Comparison of ENCODE assay signal across 23 mouse cellular contexts in genomic region chr5:75799627-75800026, GRCm38 (mm10).
A peak's percentile ranks its signal among the peaks of the same experiment; 100 is the strongest.
DNase-seq lines count a peak whose midpoint lies in the region; ATAC-seq and TF ChIP-seq lines count a peak whose summit lies in the region.
"Had no signal": no experiment of that assay in that cellular context is flagged by ENCODE, and none has a peak within 500 bp of the region (broad histone marks: within the 10 kb centered on the region; RNA-seq: fewer than 3 reads in every experiment).

No protein-coding gene starts in this region.

- ATAC-seq in forebrain, embryonic 14.5 days: no peak
- ATAC-seq in forebrain, embryonic 15.5 days (replicated peaks): no peak
- no peak for ATAC-seq in liver, embryonic 12.5 days
- no peak for ATAC-seq in stomach, embryonic 16.5 days (ENCODE audit: insufficient read depth, low FRiP score)
- no peak for ATAC-seq in stomach, postnatal 0 days (ENCODE audit: low FRiP score, low TSS enrichment)
- ATAC-seq: inflammation-experienced regulatory T-cells, adult 6 months had no signal

- 56% methylated on average over 4 of the region's 4 CpGs for WGBS in forebrain, embryonic 14.5 days
- WGBS in forebrain, embryonic 15.5 days: 53% methylated on average over 4 of the region's 4 CpGs
- WGBS in liver, adult 2 months: 18% methylated on average over 4 of the region's 4 CpGs
- whole genome bisulfite sequencing in liver, embryonic 12.5 days (ENCODE audit: insufficient replicate concordance): 62% methylated on average over 4 of the region's 4 CpGs
- WGBS in stomach, embryonic 16.5 days: 65% methylated on average over 4 of the region's 4 CpGs
- WGBS in stomach, postnatal 0 days: 59% methylated on average over 4 of the region's 4 CpGs

- no peaks in the 10 kb centered on the region for H3K79me2 ChIP-seq in liver, adult 2 months (ENCODE audit: control insufficient read depth, insufficient read depth, low read length)

- TF ChIP-seq EP300 in stomach, postnatal 0 days (optimal IDR thresholded peaks at IDR 0.05): no peak

- no peaks in the 10 kb centered on the region for H3K9me3 ChIP-seq in forebrain, embryonic 14.5 days (replicated peaks; ENCODE audit: control insufficient read depth, low read length)
- no peaks in the 10 kb centered on the region for H3K9me3 ChIP-seq in forebrain, embryonic 15.5 days
- H3K9me3 ChIP-seq in liver, embryonic 12.5 days (replicated peaks): no peaks in the 10 kb centered on the region
- no peaks in the 10 kb centered on the region for H3K9me3 ChIP-seq in stomach, embryonic 16.5 days (replicated peaks; ENCODE audit: control insufficient read depth, low read length)
- no peaks in the 10 kb centered on the region for H3K9me3 ChIP-seq in stomach, postnatal 0 days (ENCODE audit: control insufficient read depth, low read length)
- H3K9me3 ChIP-seq: embryonic facial prominence, embryonic 15.5 days; heart, embryonic 15.5 days; limb, embryonic 15.5 days had no signal

- no peak overlapping the region for H3K4me3 ChIP-seq in forebrain, embryonic 14.5 days (ENCODE audit: low read depth, low read length)
- H3K4me3 ChIP-seq in forebrain, embryonic 15.5 days: no peak overlapping the region
- no peak overlapping the region for H3K4me3 ChIP-seq in liver, adult 2 months (ENCODE audit: insufficient read depth, low read depth, low read length)
- no peak overlapping the region for H3K4me3 ChIP-seq in liver, embryonic 12.5 days
- no peak overlapping the region for H3K4me3 ChIP-seq in stomach, embryonic 16.5 days (replicated peaks; ENCODE audit: low read length)
- no peak overlapping the region for H3K4me3 ChIP-seq in stomach, postnatal 0 days (ENCODE audit: low read depth, low read length)
- H3K4me3 ChIP-seq: embryonic facial prominence, embryonic 15.5 days; heart, embryonic 15.5 days; left cerebral cortex, adult 2 months; limb, embryonic 15.5 days; megakaryocyte, embryonic 14.5 days had no signal

- H3K27ac ChIP-seq in forebrain, embryonic 14.5 days (ENCODE audit: low read depth, low read length): no peak overlapping the region
- no peak overlapping the region for H3K27ac ChIP-seq in forebrain, embryonic 15.5 days (replicated peaks)
- no peak overlapping the region for H3K27ac ChIP-seq in liver, adult 2 months (replicated peaks; ENCODE audit: insufficient read depth, low read depth, low read length)
- H3K27ac ChIP-seq in liver, embryonic 12.5 days: no peak overlapping the region
- no peak overlapping the region for H3K27ac ChIP-seq in stomach, embryonic 16.5 days (ENCODE audit: low read length)
- H3K27ac ChIP-seq in stomach, postnatal 0 days (replicated peaks): no peak overlapping the region
- H3K27ac ChIP-seq: embryonic facial prominence, embryonic 15.5 days; heart, embryonic 15.5 days; left cerebral cortex, adult 2 months; limb, embryonic 15.5 days had no signal

- no peak for TF ChIP-seq CTCF in liver, adult 2 months (IDR thresholded peaks at IDR 0.05; ENCODE audit: low read depth, low read length)
- no peak for TF ChIP-seq CTCF in stomach, postnatal 0 days (IDR thresholded peaks at IDR 0.05; ENCODE audit: low read depth)

- H3K4me2 ChIP-seq in forebrain, embryonic 14.5 days (ENCODE audit: low read length): peak overlapping the region; percentile 24
- no peak overlapping the region for H3K4me2 ChIP-seq in forebrain, embryonic 15.5 days (replicated peaks)
- H3K4me2 ChIP-seq in liver, embryonic 12.5 days: no peak overlapping the region
- H3K4me2 ChIP-seq in stomach, embryonic 16.5 days (ENCODE audit: low read depth, low read length): 0 out of 2 replicates have a peak overlapping the region, but pooled peaks have one; percentile 2
- no peak overlapping the region for H3K4me2 ChIP-seq in stomach, postnatal 0 days (replicated peaks; ENCODE audit: low read depth)
- H3K4me2 ChIP-seq: embryonic facial prominence, embryonic 15.5 days; heart, embryonic 15.5 days; limb, embryonic 15.5 days had no signal

- H3K4me1 ChIP-seq in forebrain, embryonic 14.5 days (ENCODE audit: control insufficient read depth, insufficient read depth, low read length): peaks cover 3% of the 10 kb centered on the region; the same call in 1 of the 2 replicates
- H3K4me1 ChIP-seq in forebrain, embryonic 15.5 days: peaks cover 8% of the 10 kb centered on the region; the same call in 1 of the 2 replicates
- no peaks in the 10 kb centered on the region; the same call in 1 of the 2 replicates for H3K4me1 ChIP-seq in liver, adult 2 months (ENCODE audit: control insufficient read depth, insufficient read depth, low read length)
- H3K4me1 ChIP-seq in liver, embryonic 12.5 days: peaks cover 7% of the 10 kb centered on the region; the same call in 1 of the 2 replicates
- no peaks in the 10 kb centered on the region; the same call in 1 of the 2 replicates for H3K4me1 ChIP-seq in stomach, embryonic 16.5 days (ENCODE audit: control insufficient read depth, insufficient read depth, low read length)
- no peaks in the 10 kb centered on the region for H3K4me1 ChIP-seq in stomach, postnatal 0 days (replicated peaks; ENCODE audit: control insufficient read depth, insufficient read depth)
- H3K4me1 ChIP-seq: embryonic facial prominence, embryonic 15.5 days; heart, embryonic 15.5 days; limb, embryonic 15.5 days had no signal

- no peak for TF ChIP-seq POLR2A in liver, adult 2 months (IDR thresholded peaks at IDR 0.05; ENCODE audit: extremely low read depth, insufficient read depth, low read length)

- no peaks in the 10 kb centered on the region; the same call in 1 of the 2 replicates for H3K27me3 ChIP-seq in forebrain, embryonic 14.5 days (replicated peaks; ENCODE audit: control insufficient read depth, insufficient read depth, low read length)
- no peaks in the 10 kb centered on the region for H3K27me3 ChIP-seq in forebrain, embryonic 15.5 days
- H3K27me3 ChIP-seq in liver, adult 2 months (ENCODE audit: control insufficient read depth, insufficient read depth, low read length): no peaks in the 10 kb centered on the region
- H3K27me3 ChIP-seq in liver, embryonic 12.5 days (replicated peaks): no peaks in the 10 kb centered on the region
- H3K27me3 ChIP-seq in stomach, embryonic 16.5 days (ENCODE audit: control insufficient read depth, insufficient read depth, low read length): no peaks in the 10 kb centered on the region
- H3K27me3 ChIP-seq in stomach, postnatal 0 days (ENCODE audit: control insufficient read depth, insufficient read depth, low read length): no peaks in the 10 kb centered on the region
- H3K27me3 ChIP-seq: embryonic facial prominence, embryonic 15.5 days; heart, embryonic 15.5 days; limb, embryonic 15.5 days; megakaryocyte, embryonic 14.5 days had no signal

- no peaks in the 10 kb centered on the region for H3K36me3 ChIP-seq in forebrain, embryonic 14.5 days (ENCODE audit: control insufficient read depth, insufficient read depth, low read length)
- H3K36me3 ChIP-seq in forebrain, embryonic 15.5 days: no peaks in the 10 kb centered on the region
- H3K36me3 ChIP-seq in liver, adult 2 months (ENCODE audit: control insufficient read depth, insufficient read depth, low read length): no peaks in the 10 kb centered on the region
- H3K36me3 ChIP-seq in liver, embryonic 12.5 days: no peaks in the 10 kb centered on the region
- H3K36me3 ChIP-seq in stomach, embryonic 16.5 days (ENCODE audit: control insufficient read depth, insufficient read depth, low read length): no peaks in the 10 kb centered on the region
- no peaks in the 10 kb centered on the region for H3K36me3 ChIP-seq in stomach, postnatal 0 days (ENCODE audit: control insufficient read depth, insufficient read depth, low read length)
- H3K36me3 ChIP-seq: embryonic facial prominence, embryonic 15.5 days; heart, embryonic 15.5 days; limb, embryonic 15.5 days had no signal

- H3K9ac ChIP-seq in forebrain, embryonic 14.5 days (ENCODE audit: low read length): no peak overlapping the region
- H3K9ac ChIP-seq in forebrain, embryonic 15.5 days (replicated peaks): no peak overlapping the region
- no peak overlapping the region for H3K9ac ChIP-seq in liver, adult 2 months (ENCODE audit: low read depth, low read length)
- no peak overlapping the region for H3K9ac ChIP-seq in liver, embryonic 12.5 days
- H3K9ac ChIP-seq in stomach, embryonic 16.5 days (ENCODE audit: low read length): no peak overlapping the region
- H3K9ac ChIP-seq in stomach, postnatal 0 days (ENCODE audit: low read length): no peak overlapping the region
- H3K9ac ChIP-seq: embryonic facial prominence, embryonic 15.5 days; heart, embryonic 15.5 days; limb, embryonic 15.5 days had no signal

- no peak for DNase-seq in forebrain, embryonic 14.5 days (ENCODE audit: low spot score)
- peak; percentile 83 for DNase-seq in liver, adult 2 months (ENCODE audit: extremely low read depth, low read depth, low spot score)
- DNase-seq in stomach, postnatal 0 days (ENCODE audit: low spot score): no peak
- no peak for DNase-seq in adrenal gland, postnatal 14 days
- DNase-seq: adrenal gland, postnatal 36 days; gastrocnemius, postnatal 25 days; heart, postnatal 4 days; kidney, adult 18-20 months; layer of hippocampus, adult 9-11 months; lung, adult 2 months; lung, postnatal 14 days; right cerebral cortex, postnatal 25 days; spleen, adult 18-20 months; thymus, postnatal 14 days had no signal

Comparison
In these comparisons a context has a peak if more than half of its experiments do, and no peak if none do; other contexts are left out.
1. H3K4me2 ChIP-seq: peak in forebrain, embryonic 14.5 days (single experiment) and stomach, embryonic 16.5 days (single experiment); none in forebrain, embryonic 15.5 days (single experiment), liver, embryonic 12.5 days (single experiment) and stomach, postnatal 0 days (single experiment).